Mouse (Mus musculus) heart, adult 10 weeks (tissue): ENCODE results near the gene Csnk2b. TPM values are rescaled to one million over a fixed set of nuclear protein-coding genes. Genes with fewer than 3 reads are reported as not detected.

ENCODE experiments used
- polyA plus RNA-seq: library from polyadenylated mRNA; stranded (reverse); fragments of 350-450 nt; fragmentation: Illumina TruSeq; extraction: RNeasy Lipid Tissue Mini Kit (QIAGEN cat#74804); gene quantifications from one replicate; pipeline ENCODE4 v1.2.3, GENCODE M21; 2014; ENCODE audit warnings: low read depth, low replicate concordance

Gene Csnk2b
- 145 TPM for polyA plus RNA-seq

GRCm38 (mm10) chr17:35121871-35122303 lies at the start of gene Csnk2b:
Csnk2b (minus strand) TSS chr17:35122053.

GRCm38 (mm10) chr17:35164568-35165450 lies 43.0 kb upstream of the Csnk2b start, which contains the start of gene Prrc2a:
Prrc2a (minus strand) TSS chr17:35164897.

GRCm38 (mm10) chr17:35134801-35135590 lies 13.1 kb upstream of the Csnk2b start, which contains the start of gene Bag6:
Bag6 (plus strand) TSS chr17:35135178.

GRCm38 (mm10) chr17:35131500-35132173 lies 9.8 kb upstream of the Csnk2b start, which contains the start of gene Apom:
Apom (minus strand) TSS chr17:35132050.

GRCm38 (mm10) chr17:35126206-35126611 lies 4.4 kb upstream of the Csnk2b start, which contains the start of gene D17H6S53E:
D17H6S53E (plus strand) TSS chr17:35126373.

GRCm38 (mm10) chr17:35121143-35121799 lies 582 bp downstream of the Csnk2b start, which contains the start of gene Gpank1:
Gpank1 (plus strand) TSS chr17:35121455.

GRCm38 (mm10) chr17:35115046-35116019 lies 6.5 kb downstream of the Csnk2b start, which contains the start of gene Ly6g5b:
Ly6g5b (minus strand) TSS chr17:35115428.

GRCm38 (mm10) chr17:35108097-35108496 lies 13.8 kb downstream of the Csnk2b start, which contains the start of gene Ly6g5c:
Ly6g5c (plus strand) TSS chr17:35108279.

GRCm38 (mm10) chr17:35088825-35089644 lies 32.8 kb downstream of the Csnk2b start, which contains the start of gene Abhd16a:
Abhd16a (plus strand) TSS chr17:35089263.

GRCm38 (mm10) chr17:35085208-35085865 lies 36.5 kb downstream of the Csnk2b start, which contains the start of gene Ly6g6f:
Ly6g6f (minus strand) TSS chr17:35085610.

GRCm38 (mm10) chr17:35077786-35078233 lies 44.0 kb downstream of the Csnk2b start, which contains the start of gene Ly6g6d:
Ly6g6d (minus strand) TSS chr17:35078065.

GRCm38 (mm10) chr17:35076507-35077176 lies 45.2 kb downstream of the Csnk2b start, which contains the start of gene Ly6g6e:
Ly6g6e (plus strand) TSS chr17:35076902.

Other genes with a start within 250 kb of the Csnk2b start
- 11.8 TPM for gene Zbtb12, start 242.6 kb downstream of the Csnk2b start, polyA plus RNA-seq
- not detected for gene Gm20547, start 240.0 kb downstream of the Csnk2b start, polyA plus RNA-seq
- gene C2, start 223.8 kb downstream of the Csnk2b start, polyA plus RNA-seq = 5.3 TPM
- 40.6 TPM for gene Ehmt2, start 223.6 kb downstream of the Csnk2b start, polyA plus RNA-seq
- gene Slc44a4, start 207.6 kb downstream of the Csnk2b start, polyA plus RNA-seq = not detected
- 18.6 TPM for gene Neu1, start 190.8 kb downstream of the Csnk2b start, polyA plus RNA-seq
- gene Hspa1b, start 162.8 kb downstream of the Csnk2b start, polyA plus RNA-seq = 7.8 TPM
- not detected for gene Gm20481, start 152.1 kb downstream of the Csnk2b start, polyA plus RNA-seq
- gene Hspa1a, start 149.9 kb downstream of the Csnk2b start, polyA plus RNA-seq = 10.2 TPM
- gene Hspa1l, start 149.3 kb downstream of the Csnk2b start, polyA plus RNA-seq = 9.2 TPM
- 17.0 TPM for gene Lsm2, start 140.2 kb downstream of the Csnk2b start, polyA plus RNA-seq
- gene Vars, start 121.1 kb downstream of the Csnk2b start, polyA plus RNA-seq = 20.7 TPM
- gene Vwa7, start 105.5 kb downstream of the Csnk2b start, polyA plus RNA-seq = 6.5 TPM
- gene Sapcd1, start 94.0 kb downstream of the Csnk2b start, polyA plus RNA-seq = 0.58 TPM
- gene Msh5, start 75.3 kb downstream of the Csnk2b start, polyA plus RNA-seq = 0.55 TPM
- 50.4 TPM for gene Clic1, start 72.1 kb downstream of the Csnk2b start, polyA plus RNA-seq
- gene Ddah2, start 63.0 kb downstream of the Csnk2b start, polyA plus RNA-seq = 33.4 TPM
- gene Ly6g6c, start 56.7 kb downstream of the Csnk2b start, polyA plus RNA-seq = not detected
- gene Mpig6b, start 55.9 kb downstream of the Csnk2b start, polyA plus RNA-seq = not detected
- gene Ly6g6e, start 45.2 kb downstream of the Csnk2b start, polyA plus RNA-seq = not detected
- not detected for gene Ly6g6d, start 44.0 kb downstream of the Csnk2b start, polyA plus RNA-seq
- not detected for gene Ly6g6f, start 36.4 kb downstream of the Csnk2b start, polyA plus RNA-seq
- gene Abhd16a, start 32.8 kb downstream of the Csnk2b start, polyA plus RNA-seq = 72.3 TPM
- not detected for gene Ly6g5c, start 13.8 kb downstream of the Csnk2b start, polyA plus RNA-seq
- 0.39 TPM for gene Ly6g5b, start 6.6 kb downstream of the Csnk2b start, polyA plus RNA-seq
- 17.0 TPM for gene Gpank1, start 598 bp downstream of the Csnk2b start, polyA plus RNA-seq
- gene D17H6S53E, start 4.3 kb upstream of the Csnk2b start, polyA plus RNA-seq = 22.9 TPM
- gene Apom, start 10.0 kb upstream of the Csnk2b start, polyA plus RNA-seq = not detected
- 122 TPM for gene Bag6, start 13.1 kb upstream of the Csnk2b start, polyA plus RNA-seq
- 139 TPM for gene Prrc2a, start 42.8 kb upstream of the Csnk2b start, polyA plus RNA-seq
- gene Aif1, start 54.0 kb upstream of the Csnk2b start, polyA plus RNA-seq = 6.0 TPM
- 4.1 TPM for gene Lst1, start 66.4 kb upstream of the Csnk2b start, polyA plus RNA-seq
- gene Ltb, start 72.4 kb upstream of the Csnk2b start, polyA plus RNA-seq = 0.68 TPM
- gene Tnf, start 80.0 kb upstream of the Csnk2b start, polyA plus RNA-seq = 0.29 TPM
- not detected for gene Lta, start 83.3 kb upstream of the Csnk2b start, polyA plus RNA-seq
- 1.8 TPM for gene Gm16181, start 98.8 kb upstream of the Csnk2b start, polyA plus RNA-seq
- 4.9 TPM for gene Atp6v1g2, start 111.6 kb upstream of the Csnk2b start, polyA plus RNA-seq
- gene Nfkbil1, start 113.7 kb upstream of the Csnk2b start, polyA plus RNA-seq = 6.4 TPM
- 112 TPM for gene Ddx39b, start 119.7 kb upstream of the Csnk2b start, polyA plus RNA-seq
- 162 TPM for gene H2-D1, start 140.7 kb upstream of the Csnk2b start, polyA plus RNA-seq
- not detected for gene H2-Q1, start 198.4 kb upstream of the Csnk2b start, polyA plus RNA-seq
- gene H2-Q2, start 220.2 kb upstream of the Csnk2b start, polyA plus RNA-seq = 0.50 TPM